Mouse (Mus musculus) liver, adult (tissue): ENCODE measurements around the gene Kcnq4.

Source experiments
- GATA4 ChIP-seq: IDR thresholded peaks from 2 replicates; pipeline ENCODE4 v1.6.1; 2014; ENCODE audit warnings: mild to moderate bottlenecking, low read length; ENCODE audit not compliant: insufficient replicate concordance

Kcnq4 gene

GRCm38 (mm10) chr4:120665782-120666181 is 82.6 kb downstream of the Kcnq4 start:
- TF ChIP-seq GATA4, result no peak

- TF ChIP-seq GATA4, result no peak
These were observed 83.2 kb downstream of the Kcnq4 start for GRCm38 (mm10) chr4:120665144-120665700.

- TF ChIP-seq GATA4, result no peak
These were observed 83.8 kb downstream of the Kcnq4 start for GRCm38 (mm10) chr4:120664601-120665000.

- no peak for TF ChIP-seq GATA4
These were observed 87.9 kb downstream of the Kcnq4 start for GRCm38 (mm10) chr4:120660485-120660884.

- no peak for TF ChIP-seq GATA4
These were observed 92.5 kb downstream of the Kcnq4 start for GRCm38 (mm10) chr4:120655898-120656297.

GRCm38 (mm10) chr4:120650208-120650592 is 98.2 kb downstream of the Kcnq4 start:
- TF ChIP-seq GATA4, result no peak

- no peak for TF ChIP-seq GATA4
These were observed 98.8 kb downstream of the Kcnq4 start for GRCm38 (mm10) chr4:120649369-120650207.
